Mouse (Mus musculus) ES-E14 (cell line): ENCODE measurements around the gene Tkt. TPM values are rescaled to one million over a fixed set of nuclear protein-coding genes. Genes with fewer than 3 reads are reported as not detected.

ENCODE experiments used
- DNase-seq: peaks from one replicate; pipeline ENCODE4 v3.0.0-alpha.2; 2013; ENCODE audit warnings: low read depth, low spot score
- H3K27ac ChIP-seq: 2 replicates; pipeline ENCODE4 v1.5.1; 2012; ENCODE audit warnings: low read depth, mild to moderate bottlenecking, low read length, moderate library complexity, mixed read lengths; ENCODE audit not compliant: poor library complexity, insufficient read depth, severe bottlenecking
- H3K36me3 ChIP-seq: 2 replicates; pipeline ENCODE4 v1.6.1; 2012; ENCODE audit warnings: mild to moderate bottlenecking, low read length, moderate library complexity, mixed read lengths; ENCODE audit not compliant: control insufficient read depth, poor library complexity, insufficient read depth, severe bottlenecking
- H3K4me1 ChIP-seq, 2 experiments: fragments of 150-350 bp in 1 of 2; sonication (generic) in 1 of 2; 2 replicates each; pipeline ENCODE4 v1.6.1; 2012; ENCODE audit warnings: low read length in 2 of 2, mild to moderate bottlenecking in 1 of 2, mixed read lengths in 1 of 2; ENCODE audit not compliant: control insufficient read depth in 2 of 2, insufficient read depth in 2 of 2, poor library complexity in 1 of 2
- H3K4me3 ChIP-seq, 2 experiments: fragments of 150-350 bp in 1 of 2; sonication (generic) in 1 of 2; 2 replicates each; pipeline ENCODE4 v1.5.1; 2012; ENCODE audit warnings: low read length in 2 of 2, low read depth in 1 of 2, mild to moderate bottlenecking in 1 of 2, mixed read lengths in 1 of 2; ENCODE audit not compliant: insufficient read depth in 1 of 2, poor library complexity in 1 of 2, severe bottlenecking in 1 of 2
- H3K9ac ChIP-seq: 2 replicates; pipeline ENCODE4 v1.6.1; 2012; ENCODE audit warnings: low read depth, mild to moderate bottlenecking, low read length, mixed read lengths; ENCODE audit not compliant: poor library complexity, insufficient read depth, severe bottlenecking
- H3K9me3 ChIP-seq: fragments of 150-350 bp; sonication (generic); 2 replicates; pipeline ENCODE4 v1.6.1; 2012; ENCODE audit warnings: low read depth, mild to moderate bottlenecking, low read length; ENCODE audit not compliant: control insufficient read depth, insufficient read depth
- CHD2 ChIP-seq: IDR thresholded peaks from 2 replicates; pipeline ENCODE4 v1.6.1; 2014; ENCODE audit warnings: mild to moderate bottlenecking, low read depth, low read length, inconsistent platforms
- HCFC1 ChIP-seq: IDR thresholded peaks from 2 replicates; pipeline ENCODE4 v1.6.1; 2012; ENCODE audit warnings: low read length, inconsistent platforms, borderline replicate concordance; ENCODE audit not compliant: insufficient read depth
- MAFK ChIP-seq: IDR thresholded peaks from 2 replicates; pipeline ENCODE4 v1.6.1; 2014; ENCODE audit warnings: mild to moderate bottlenecking, low read depth, low read length, inconsistent platforms; ENCODE audit not compliant: insufficient read depth
- ZC3H11A ChIP-seq: IDR thresholded peaks from 2 replicates; pipeline ENCODE4 v1.6.1; 2012; ENCODE audit warnings: low read depth, mild to moderate bottlenecking, inconsistent platforms, low read length, borderline replicate concordance
- ZNF384 ChIP-seq: IDR thresholded peaks from 2 replicates; pipeline ENCODE4 v1.6.1; 2012; ENCODE audit warnings: low read depth, low read length, inconsistent platforms
- in situ Hi-C, 2 experiments: fragments of 600-800 bp; cut with MboI; formaldehyde crosslinking; loops; one replicate each; pipeline ENCODE4 v1.15.1; 2025; ENCODE audit warnings: low sequenced_read_pairs in 2 of 2, inconsistent platforms in 1 of 2; ENCODE audit not compliant: unreplicated experiment in 2 of 2
- total RNA-seq: library from RNA; depleted of rRNA; stranded (reverse); fragments of 300-350 nt; gene quantifications from 2 replicates; pipeline ENCODE4 v1.2.3, GENCODE M21; 2012; rRNA removed

Gene Tkt
- 740 and 1,077 TPM in 2 replicates for total RNA-seq

DNA sequence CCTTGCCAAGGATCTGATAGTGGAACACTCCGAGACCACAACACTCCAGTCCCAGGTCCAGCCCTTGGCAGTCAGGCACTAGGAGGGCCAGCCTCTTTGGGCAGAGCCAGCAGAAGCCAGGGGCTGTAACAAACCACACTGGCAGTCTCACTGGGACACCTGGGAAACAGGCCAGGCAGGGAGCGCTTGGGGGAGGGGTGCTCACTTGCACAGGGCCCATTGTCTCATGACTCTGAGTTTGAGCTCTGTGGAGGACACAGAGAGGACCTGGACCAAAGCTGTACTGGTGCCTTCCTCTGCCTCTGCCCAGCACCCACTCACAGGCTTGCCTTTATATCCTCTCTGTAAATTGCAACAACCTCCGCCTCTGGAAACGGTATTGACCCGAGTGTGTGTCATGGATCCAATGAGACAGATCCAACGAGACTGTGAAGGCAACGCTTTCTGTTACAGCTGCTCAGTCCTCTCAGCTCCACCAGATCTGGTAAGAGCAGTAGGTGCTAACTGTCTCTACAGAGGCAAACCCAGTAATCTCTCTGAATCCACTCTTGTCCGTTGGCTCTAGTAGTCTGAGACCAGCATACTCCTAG is at the start of gene Tkt:
Tkt (plus strand) TSS at position 229 of the 590 bp plus-strand sequence.
- peaks cover 9% of the 10 kb centered on the region for H3K36me3 ChIP-seq
- H3K4me3 ChIP-seq, result peak within 1 kb of the TSS; percentile 81 to 96
- H3K9ac ChIP-seq, result peak within 1 kb of the TSS; percentile 95
- peaks cover 12 to 15% of the 10 kb centered on the region in 2 experiments for H3K4me1 ChIP-seq
- H3K9me3 ChIP-seq, result no peaks in the 10 kb centered on the region
- in situ Hi-C loops, result no loop called here
- no peak for TF ChIP-seq HCFC1
- no peak for DNase-seq
- H3K27ac ChIP-seq, result peak within 1 kb of the TSS; percentile 78; the same call in 1 of the 2 replicates

DNA sequence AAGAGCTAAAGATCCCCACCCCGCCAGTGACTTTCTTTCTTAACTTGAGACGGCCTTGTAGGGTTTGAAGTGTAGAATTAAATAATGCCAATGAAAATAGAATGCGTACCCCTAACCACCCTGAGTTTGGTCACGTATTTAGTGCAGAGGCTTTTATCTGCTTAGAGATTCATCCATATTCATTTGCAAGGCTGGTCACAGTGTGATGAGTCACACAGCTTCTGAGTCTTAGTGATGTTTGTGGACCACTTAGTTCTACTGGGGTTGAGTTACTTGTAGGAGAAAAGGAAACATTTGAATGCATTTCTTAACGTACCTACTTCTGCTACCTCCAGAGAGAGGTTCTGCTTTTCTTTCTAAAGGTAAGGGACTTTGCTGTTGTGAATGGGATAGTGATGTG is 43.2 kb upstream of the Tkt start:
- in situ Hi-C loops, result loop anchor here in 1 of 2 experiments (25.0 kb wide), 1 partner anchor 93 kb away; no protein-coding TSS in a partner anchor
- Histone ChIP-seq H3K9me3 (no peaks in the 10 kb centered on the region), H3K9ac (no peak overlapping the region), H3K4me3 (no peak overlapping the region), H3K4me1 (peaks cover 3 to 6% of the 10 kb centered on the region in 2 experiments; a peak in 3 of 4 replicates), H3K27ac (no peak overlapping the region), H3K36me3 (peaks cover 10% of the 10 kb centered on the region; the same call in 1 of the 2 replicates)
- TF ChIP-seq HCFC1, result no peak
- no peak for TF ChIP-seq MAFK
- no peak for TF ChIP-seq ZC3H11A
- TF ChIP-seq CHD2, result no peak
- TF ChIP-seq ZNF384, result no peak
- no peak for DNase-seq

DNA sequence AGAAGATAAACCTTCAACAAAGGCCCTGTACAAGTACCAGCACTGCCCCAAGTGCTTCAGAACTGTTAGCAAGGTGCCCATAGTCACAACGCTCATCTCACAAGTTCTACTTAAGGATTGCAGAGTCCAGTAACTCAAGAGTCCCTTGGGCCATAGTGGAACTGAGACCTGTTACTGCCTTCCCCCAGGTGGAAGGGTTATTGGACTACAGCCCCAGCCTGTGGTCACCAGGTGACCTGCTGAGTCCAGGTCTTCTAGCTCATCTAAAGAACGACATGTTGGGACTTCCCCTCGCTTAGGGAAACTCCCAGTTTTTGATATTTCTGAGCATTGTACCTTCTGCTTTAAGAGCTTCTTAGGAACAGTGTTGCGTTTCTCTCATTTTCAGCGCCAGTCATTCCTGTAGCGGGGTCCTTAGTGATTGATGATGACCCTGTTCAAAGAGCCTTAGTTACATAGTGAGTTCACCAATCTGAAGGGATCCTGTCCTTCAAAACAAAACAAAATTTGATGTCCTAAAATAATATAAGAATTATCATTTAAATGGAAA is 37.9 kb upstream of the Tkt start:
- no peak for DNase-seq
- Histone ChIP-seq H3K9me3 (no peaks in the 10 kb centered on the region), H3K4me1 (peaks cover 0 to 6% of the 10 kb centered on the region in 2 experiments; a peak in 1 of 4 replicates), H3K27ac (no peak overlapping the region), H3K9ac (no peak overlapping the region), H3K36me3 (peaks cover 16% of the 10 kb centered on the region; the same call in 1 of the 2 replicates), H3K4me3 (no peak overlapping the region)
- in situ Hi-C loops, result loop anchor here in 1 of 2 experiments (25.0 kb wide), 1 partner anchor 98 kb away; no protein-coding TSS in a partner anchor
- TF ChIP-seq HCFC1, result no peak
- no peak for TF ChIP-seq MAFK
- TF ChIP-seq CHD2, result no peak
- TF ChIP-seq ZNF384, result no peak

- H3K36me3 ChIP-seq, result peaks cover 12% of the 10 kb centered on the region; the same call in 1 of the 2 replicates
- in situ Hi-C loops, result loop anchor here in 1 of 2 experiments (25.0 kb wide), 1 partner anchor 101 kb away; no protein-coding TSS in a partner anchor
Observed at GRCm38 (mm10) chr14:30512896-30513295, 35.3 kb upstream of the Tkt start.

More at GRCm38 (mm10) chr14:30512896-30513295, 35.3 kb upstream of the Tkt start:
- Histone ChIP-seq H3K9me3 (no peaks in the 10 kb centered on the region), H3K4me1 (no peaks in the 10 kb centered on the region), H3K27ac (no peak overlapping the region), H3K4me3 (no peak overlapping the region), H3K9ac (no peak overlapping the region)
- TF ChIP-seq ZC3H11A (no peak), HCFC1 (no peak), CHD2 (no peak), MAFK (no peak), ZNF384 (no peak)
- DNase-seq, result no peak
